Mouse (Mus musculus) layer of hippocampus, postnatal 10 days (tissue): ENCODE results near the gene Akap7. TPM values are rescaled to one million over a fixed set of nuclear protein-coding genes. Genes with fewer than 3 reads are reported as not detected.

ENCODE experiments used
- DNase-seq, 2 experiments: peaks; one replicate each; pipeline ENCODE4 v3.0.0; 2021; ENCODE audit warnings: low spot score in 2 of 2
- long read RNA-seq: library from polyadenylated mRNA; stranded (forward); transcript quantifications from one replicate; pipeline ENCODE4 v2.0.0, GENCODE M21; 2023
- total RNA-seq, 2 experiments: library from RNA; stranded (reverse); gene quantifications; 2 replicates each; pipeline ENCODE4 v1.2.3; 2021

The Akap7 gene
- 10 to 100 TPM; 70.6 to 73.8 TPM for total RNA-seq
- long read RNA-seq, transcript Akap7-203 (2 exons, 2,321 nt): major isoform, 22 of 32 reads
- long read RNA-seq, partial matches to known transcripts: 1 of 32 reads
- long read RNA-seq, other reads (novel, unspliced or antisense): 9 of 32 reads

DNA sequence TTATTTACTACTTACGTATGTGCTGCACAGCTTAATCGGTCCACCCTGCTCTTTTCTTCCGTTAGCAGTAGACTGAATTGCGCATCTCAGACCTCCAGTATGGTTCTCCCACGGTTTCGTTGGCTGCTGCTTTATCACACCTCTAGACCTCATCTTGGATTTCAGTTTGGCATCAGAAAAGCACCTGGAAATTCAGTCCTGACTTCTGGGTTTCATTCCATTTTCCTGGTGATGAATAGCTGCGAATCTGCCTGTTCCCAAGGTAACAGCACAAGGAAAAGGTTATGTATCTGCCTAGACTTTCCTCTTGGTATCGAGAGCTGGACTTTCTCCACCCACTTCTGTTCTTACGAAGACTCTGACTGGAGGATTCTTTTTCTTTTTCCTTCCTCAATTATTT, at the start of gene Akap7:
Gene Akap7, minus strand, starts transcription at position 101 of the 400 bp plus-strand sequence.
- DNase-seq: no peak

DNA sequence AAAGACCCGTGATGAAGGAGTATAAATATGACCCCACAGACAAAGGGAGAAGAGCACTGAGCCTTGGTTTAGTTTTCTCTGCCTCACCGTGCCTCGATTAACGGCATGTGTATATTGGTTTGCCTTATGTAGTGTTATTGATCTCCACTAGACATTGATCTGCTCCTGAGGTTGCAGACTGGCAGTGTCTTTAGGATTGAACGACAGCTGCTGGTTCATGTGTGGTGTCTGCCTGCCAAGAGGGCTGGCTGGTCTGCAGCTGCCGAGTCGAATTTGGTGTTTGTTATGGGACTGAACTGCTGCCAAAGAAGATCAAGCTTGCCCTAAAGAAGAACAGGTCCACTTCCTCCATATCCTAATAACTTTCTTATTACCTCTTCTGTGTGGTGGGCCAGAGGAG, 46.7 kb upstream of the Akap7 start:
- DNase-seq: no peak

DNA sequence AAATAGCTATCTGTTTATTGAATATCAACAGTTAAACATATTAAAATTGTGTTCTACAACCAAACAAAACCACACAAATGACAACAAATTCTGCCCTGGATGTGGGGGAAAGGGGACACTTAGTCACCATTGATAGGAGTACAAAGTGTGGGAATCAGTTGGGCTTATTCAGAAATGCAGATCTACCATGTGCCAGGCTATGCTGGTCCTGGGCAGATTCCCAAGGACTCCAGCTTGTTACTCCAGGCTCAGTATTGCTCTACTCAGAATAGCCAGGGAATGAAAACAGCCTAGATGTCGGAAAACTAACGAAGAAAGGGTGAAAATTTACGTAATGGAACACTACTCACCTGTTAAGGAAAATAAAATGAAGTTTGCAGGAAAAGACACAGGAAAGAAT, 46.3 kb upstream of the Akap7 start:
- DNase-seq: peak; percentile 40 to 53

DNA sequence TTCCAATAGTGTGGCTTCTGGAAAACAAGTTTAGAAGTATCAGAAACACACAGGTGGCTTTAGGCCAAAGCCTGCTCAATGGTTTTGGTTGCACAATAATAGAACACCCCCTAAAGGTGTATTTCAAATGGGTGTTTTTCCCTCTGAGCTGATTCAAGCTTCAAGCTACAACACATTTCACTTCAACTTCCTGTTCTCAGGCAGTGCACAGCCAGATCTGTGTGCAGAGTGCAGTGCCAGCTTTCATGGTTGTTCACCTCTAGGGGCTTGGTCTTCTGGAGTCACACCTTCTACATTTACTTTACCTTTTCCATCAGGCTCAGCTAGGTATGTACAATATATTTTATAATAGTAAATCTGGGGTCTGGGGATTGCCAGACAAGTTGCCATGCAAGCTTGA, 35.1 kb upstream of the Akap7 start:
- no peak for DNase-seq

DNA sequence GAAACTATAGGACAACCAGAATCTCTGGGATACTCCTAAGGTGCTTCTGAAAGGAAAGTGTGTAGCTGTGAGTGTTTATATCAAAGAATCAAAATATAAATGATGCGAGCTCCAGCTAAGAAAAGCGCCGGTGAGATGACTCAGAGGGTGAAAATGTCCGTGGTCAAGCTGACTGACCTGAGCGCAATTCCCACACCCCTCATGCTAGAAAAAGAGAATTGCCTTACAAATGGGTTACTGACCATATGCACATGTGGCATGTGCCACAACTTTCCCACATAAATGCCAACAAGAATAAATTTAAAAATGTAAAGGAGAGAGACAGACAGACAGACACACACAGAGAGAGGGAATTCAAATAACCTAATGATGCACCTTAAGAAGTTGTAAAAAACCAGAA, 33.0 kb upstream of the Akap7 start:
- no peak for DNase-seq

DNA sequence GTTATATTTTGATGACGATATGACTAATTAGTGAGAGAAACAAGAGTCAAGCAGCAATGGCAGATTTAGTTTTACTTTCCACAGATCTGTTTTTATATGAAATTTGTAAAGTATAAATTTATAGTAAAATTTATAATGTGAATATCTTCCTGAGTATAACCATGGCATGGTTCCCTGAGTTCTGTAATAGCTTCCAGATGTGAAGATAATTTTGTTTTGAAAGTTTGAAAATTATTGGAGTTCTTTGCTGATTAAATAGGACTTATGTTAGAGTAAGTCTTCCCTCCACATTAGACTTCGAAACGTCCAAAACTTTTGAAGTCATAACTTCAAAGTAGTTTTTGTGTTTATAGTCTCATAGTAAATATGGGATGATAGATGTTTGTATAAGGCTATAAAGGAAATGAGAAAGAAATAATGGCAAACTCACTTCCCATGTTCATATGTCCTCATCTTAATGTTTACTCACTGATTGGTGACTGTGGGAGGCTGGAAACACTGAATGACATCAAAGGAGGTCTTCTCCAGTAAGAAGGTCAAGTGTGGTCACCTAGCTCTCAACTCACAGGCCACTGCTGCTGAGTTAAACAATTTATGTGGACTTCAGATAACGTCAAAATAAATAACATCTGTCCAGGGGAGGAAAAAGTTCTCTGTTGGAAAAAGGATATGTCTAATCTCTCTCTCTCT, 25.9 kb upstream of the Akap7 start:
- DNase-seq: no peak

DNA sequence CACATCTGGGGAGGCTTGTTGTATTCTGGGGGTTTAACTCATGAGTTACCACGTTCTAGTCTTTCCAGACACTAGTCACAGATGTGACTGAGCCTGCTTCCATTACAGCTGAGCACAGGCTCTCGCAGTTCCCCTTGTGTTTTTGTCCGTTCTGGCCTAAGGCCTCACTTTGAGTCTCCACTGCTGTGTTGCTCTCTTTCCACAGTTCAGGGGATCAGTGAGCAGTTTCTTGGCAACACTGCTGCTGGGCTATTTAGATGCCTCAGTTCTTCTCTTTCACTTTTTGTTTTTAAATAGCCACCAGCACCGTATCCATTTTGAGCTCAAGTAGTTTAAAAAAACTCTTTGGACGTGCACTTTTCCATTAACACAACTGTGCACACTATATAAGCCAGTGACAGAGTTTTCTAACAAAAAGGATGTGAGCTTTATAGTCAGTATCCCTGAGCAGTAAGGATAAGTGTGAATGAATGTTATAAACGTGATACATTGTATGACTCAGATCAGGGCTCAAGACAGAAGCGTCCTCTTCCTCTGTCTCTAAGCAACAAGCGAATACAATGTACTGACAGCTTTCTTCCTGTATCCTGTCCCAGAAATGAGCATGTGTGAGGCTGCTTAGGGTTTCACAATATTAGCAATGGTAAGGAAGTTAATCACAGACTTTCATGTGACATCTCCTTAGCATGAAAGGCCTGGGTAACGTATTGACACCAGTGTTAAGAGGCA, 23.8 kb upstream of the Akap7 start:
- no peak for DNase-seq

DNA sequence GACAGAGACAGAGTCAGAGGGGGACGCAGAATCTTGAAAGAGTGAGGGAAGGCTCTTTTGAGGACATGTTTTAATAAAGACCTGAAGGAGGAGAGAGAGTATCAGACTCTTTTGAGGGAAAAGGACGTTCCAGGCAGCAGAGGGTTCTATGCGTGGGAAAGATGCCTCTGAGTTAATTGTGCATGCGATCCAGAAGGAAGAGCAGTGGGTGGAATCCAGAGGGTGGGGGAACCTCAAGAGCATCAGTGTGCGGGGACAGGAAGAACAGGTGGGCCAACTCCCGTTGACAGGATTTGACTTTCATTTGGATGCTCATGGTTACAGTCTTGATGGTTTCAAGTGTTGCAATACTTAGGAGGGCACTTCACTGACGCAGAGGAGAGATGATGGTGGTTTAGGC, 22.4 kb upstream of the Akap7 start:
- no peak for DNase-seq

DNA sequence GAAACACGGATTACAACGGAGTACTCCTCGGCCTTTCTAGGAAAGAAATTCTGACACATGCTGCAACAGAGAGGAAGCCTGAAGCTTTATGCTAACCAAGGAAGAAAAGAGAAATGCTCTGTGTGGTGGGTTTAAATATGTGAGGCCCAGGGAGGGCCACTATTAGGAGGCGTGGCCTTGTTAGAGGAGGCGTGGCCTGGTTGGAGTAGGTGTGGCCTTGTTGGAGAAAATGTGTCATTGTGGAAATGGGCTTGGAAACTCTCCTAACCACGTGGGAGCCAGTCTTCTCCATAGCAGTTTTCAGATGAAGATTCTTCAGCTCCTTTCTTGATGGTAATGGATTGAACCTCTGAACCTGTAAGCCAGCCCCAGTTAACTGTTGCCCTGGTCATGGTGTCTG, 19.8 kb upstream of the Akap7 start:
- DNase-seq: no peak

DNA sequence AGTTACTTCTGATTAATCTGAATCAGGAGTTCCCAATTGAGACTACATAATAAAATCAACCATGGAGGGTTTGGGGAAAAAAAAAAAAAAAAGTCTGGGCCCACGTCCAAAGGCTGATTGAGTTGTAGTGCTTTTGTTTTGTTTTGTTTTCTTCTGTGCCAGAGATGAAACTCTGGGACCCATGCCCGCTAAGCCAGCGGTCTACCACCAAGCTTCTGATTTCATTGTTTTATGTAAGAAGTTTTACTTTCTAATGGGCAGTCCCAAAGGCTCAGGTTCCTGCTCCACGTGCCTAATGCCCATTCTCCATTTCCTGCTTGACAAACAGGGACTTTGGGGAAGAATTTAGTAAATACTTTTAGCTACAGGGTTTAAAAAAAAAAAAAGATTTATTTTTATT, 18.0 kb upstream of the Akap7 start:
- DNase-seq: peak; percentile 22 to 34

DNA sequence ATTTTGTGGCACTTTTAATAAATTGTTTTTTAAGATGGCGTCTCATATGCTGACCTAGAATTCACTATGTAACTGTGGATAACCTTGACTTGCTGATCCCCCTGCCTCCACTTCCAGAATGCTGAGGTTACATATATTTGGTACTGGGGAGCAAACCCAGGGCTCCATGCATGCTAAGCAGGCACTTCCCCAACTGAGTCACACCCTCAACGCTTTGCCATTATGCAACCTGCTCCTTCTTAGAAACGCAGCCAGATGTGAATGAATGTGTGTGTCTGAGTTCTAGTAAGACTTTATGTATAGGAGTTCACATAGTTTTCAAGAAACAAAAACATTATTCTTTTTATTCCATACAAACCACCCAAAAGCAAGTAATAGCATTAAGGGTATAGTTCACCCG, 13.5 kb upstream of the Akap7 start:
- DNase-seq: no peak

DNA sequence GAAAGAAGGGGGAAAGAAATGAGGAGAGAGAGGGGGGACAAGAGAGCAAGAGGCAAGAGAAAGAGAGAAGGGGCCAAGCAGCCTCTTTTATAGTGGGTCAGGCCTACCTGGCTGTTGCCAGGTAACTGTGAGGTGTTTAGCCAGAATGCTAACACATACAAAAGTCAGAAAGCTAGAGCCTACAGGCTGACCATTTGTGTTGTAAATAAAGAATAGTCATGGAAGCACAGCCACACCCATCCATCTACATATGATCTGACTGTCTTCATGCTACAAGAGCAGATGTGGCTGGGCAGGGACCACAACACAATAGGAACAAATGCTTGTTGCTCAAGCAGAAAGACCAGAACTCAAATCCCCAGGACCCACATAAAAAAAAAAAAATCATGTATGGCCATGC, 11.9 kb upstream of the Akap7 start:
- no peak for DNase-seq

DNA sequence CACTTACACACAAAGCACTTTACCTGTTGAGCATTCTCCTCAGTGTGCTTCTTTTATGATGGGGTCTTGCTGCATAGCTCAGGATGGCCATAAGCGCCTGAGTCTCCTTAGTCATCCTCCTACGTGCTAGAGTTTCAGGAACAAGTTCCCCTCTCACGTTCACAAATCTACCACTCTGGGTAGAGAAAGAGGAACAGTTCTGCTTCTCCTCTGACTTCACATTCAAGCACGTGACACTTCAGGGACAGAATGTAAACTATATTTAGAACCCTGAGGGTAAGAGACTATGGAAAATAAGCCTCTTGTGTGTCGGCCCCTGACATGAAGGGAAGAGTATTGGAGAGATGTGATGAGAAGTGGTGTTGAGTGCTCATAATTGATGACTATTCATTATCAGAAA, 10.7 kb upstream of the Akap7 start:
- DNase-seq: no peak

DNA sequence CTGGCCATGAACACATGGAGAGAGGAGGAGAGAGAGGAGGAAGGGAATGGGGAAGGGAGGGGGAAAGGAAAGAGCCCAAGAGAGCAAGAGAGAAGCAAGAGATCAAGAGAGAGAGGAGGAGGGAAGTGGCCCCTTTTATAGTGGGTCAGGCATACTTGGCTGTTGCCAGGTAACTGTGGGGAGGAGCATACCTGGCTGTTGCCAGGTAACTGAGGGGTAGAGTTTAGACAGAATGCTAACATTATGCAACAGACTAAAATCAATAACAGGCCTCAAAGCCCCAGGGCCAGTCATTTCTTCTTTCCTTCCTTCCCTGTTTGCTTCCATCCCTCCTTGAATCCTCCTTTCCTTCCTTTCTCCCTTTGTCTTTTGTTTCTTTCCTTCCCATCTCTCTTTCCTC, 10.0 kb upstream of the Akap7 start:
- DNase-seq: no peak

DNA sequence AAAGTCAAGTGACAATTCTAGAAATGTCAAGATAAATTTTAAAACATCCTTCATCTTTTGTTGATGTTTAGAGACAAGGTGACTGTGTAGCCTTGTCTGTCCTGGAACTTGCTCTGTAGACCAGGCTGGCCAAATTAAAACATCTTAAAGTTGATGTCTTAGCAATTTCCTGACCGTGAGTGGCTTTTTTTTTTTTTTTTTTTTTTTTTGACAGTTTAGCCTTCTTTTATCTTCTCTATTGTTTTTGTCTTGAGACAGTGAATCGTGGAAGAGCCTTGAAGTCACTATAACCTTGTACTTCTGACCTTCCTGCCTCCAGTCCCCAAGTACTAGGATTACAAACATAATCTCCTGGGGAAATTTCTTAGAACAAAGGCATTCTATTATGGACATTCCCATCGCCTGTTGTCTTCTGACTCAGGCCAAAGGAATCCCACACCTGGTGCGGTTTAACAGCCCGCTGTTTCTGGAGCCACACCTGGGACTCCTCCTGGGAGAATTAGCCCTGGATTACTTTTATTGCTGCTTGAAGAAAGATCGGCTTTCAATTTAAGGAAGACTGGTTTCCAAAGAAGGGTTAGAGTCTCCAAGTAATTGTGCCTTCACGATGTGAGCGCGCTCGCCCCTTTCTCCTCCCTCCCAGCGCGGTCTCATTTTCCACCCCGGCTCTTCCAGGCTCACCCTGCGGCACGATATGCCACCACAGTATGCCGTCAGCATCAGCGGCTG, 6.3 kb upstream of the Akap7 start:
- no peak for DNase-seq

DNA sequence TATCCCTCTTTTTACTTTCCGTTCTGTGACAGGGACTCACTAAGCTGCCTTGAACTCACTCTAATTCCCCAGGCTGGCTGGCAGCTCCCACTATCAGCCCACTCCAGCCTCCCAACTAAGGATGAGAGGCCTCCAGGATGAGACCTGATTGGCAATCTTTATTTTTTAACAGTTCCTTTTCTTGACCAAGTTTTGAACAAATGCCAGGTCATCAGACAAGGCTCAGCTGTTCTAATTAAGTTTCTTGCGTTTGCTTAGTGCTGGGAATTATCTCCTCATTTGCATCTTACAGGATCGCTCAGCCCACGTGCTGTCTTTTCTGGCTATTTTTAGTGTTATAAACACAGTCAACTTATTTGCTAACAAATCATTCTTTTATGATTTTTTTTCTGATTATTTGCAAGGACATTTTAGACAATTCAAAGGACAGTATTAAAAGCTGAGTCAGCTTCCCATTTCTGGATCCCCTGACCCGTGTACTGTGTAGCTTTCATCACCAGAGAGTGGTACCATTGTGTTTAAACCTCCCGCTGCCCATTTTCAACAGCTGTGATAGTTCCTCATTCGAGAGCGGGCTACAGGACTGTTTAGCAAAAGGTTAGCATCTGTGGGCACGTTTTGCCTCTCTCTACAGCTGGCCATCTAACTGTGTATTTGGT, 4.0 kb upstream of the Akap7 start:
- DNase-seq: peak in 1 of 2 experiments; percentile 27

DNA sequence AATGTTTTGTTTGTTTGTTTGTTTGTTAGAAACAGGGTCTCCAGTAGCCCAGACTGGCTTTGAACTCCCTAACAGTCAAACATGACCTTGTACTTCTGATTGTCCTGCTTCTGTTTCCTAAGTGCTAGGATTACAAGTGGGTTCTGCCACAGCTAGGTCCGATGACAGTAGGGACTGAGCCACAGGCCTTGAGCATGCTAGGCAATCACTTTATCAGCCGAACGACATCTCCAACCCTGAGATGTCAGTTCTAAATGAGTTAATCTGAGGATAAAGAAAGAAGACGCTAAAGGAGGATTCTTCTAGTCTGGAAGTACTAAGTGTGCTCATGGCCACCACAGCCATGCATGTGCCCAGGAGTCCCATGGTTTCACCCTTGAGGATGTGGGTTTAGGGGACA, 3.1 kb upstream of the Akap7 start:
- DNase-seq: no peak

DNA sequence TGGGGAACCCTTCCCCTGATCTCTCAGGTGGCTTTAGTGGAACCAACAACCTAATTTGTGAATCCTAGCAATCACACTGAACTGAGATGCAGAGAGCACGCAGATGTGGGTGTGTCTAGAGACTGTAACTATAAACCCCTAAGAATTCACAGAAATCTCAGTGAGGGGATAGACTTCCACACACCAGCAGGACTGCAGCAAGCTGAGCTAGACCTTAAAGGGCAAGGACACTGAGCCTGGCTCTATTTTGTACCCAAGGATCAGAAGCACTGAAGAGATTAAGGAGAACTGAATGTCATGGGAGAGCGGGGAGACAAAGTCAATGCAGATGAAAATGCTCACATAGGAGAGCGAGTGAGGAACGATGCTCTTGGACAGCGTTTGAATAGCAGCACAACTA, 2.3 kb upstream of the Akap7 start:
- no peak for DNase-seq

DNA sequence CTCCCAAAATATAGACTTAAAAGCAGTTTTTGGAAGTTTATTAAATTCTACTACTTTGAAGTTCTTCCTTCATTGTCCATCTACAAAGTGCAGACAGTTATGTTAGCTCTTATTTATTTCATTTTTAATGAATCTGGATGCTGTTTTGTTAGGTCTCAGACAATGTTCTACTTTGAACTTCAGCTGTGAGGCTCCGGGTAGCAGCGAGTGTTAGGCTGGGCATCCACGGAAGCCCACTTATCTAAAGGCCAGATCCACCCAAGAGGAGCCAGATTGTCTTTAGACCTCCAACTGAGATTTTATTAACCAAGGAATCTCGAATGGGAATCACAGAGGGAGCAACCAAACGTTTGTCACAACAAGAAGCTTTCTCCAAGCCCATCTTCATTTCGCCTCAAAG, 2.5 kb downstream of the Akap7 start:
- no peak for DNase-seq

DNA sequence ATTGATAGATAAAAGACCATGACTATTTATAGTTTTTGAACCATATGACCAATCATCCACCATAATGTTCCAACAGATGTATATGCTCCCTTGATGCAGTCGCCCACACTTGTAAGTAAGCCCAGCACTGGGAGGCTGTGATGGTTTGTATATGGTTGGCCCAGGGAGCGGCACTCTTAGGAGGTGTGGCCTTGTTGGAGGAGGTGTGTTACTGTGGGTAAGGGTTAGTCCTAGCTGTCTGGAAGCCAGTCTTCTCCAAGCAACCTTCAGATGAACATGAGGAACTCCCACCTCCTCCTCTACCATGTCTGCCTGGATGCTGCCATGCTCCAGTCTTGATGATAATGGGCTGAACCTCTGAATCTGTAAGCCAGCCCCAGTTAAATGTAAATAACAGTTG, 3.1 kb downstream of the Akap7 start:
- no peak for DNase-seq

DNA sequence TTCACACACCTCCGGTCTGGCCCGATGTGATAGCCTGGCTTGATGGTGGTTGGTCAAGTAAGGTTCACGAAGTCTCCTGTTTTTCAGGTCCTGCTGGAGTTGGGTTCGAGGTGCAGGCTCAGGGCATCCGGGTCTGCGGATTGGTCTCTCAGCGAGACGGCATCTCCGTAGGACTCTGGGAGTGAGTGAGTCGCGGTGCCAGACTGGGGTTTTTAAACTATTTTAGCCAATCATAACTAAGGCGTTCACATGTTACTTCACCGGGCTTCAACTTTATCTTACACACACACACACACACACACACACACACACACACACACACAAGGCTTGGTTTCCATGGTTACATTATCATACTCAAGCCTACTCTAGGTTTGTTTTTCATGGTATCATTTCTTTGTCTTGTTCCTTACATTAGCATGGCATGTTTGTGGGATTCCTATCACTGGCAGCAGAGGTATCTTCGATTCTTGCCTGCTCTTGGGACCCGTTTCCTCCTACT, 8.6 kb downstream of the Akap7 start:
- no peak for DNase-seq
